Mouse (Mus musculus) embryonic facial prominence, embryonic 12.5 days (tissue): ENCODE measurements at regions not wholly inside any gene's neighbourhood (a gene's known extent, or its start where the extent isn't known, plus 50 kb on each side); places are given as distances from the start of the nearest gene placed in this dataset.
"Not testable (repeated sequence)": the region's sequence is repeated elsewhere in the genome, so short reads cannot be mapped to it uniquely, and the experiment has no call there.

ENCODE experiments used
- ATAC-seq: fragments of 200-750 bp; cut with Nextera tagmentation; 2 replicates; pipeline ENCODE4 v1.8.0; 2017; ENCODE audit not compliant: insufficient number of reproducible peaks, insufficient read depth, low FRiP score, low TSS enrichment
- H3K27ac ChIP-seq: fragments of 300-500 bp; sonication (generic); 2 replicates; pipeline ENCODE4 v1.5.1; 2016; ENCODE audit warnings: mild to moderate bottlenecking
- H3K27me3 ChIP-seq: fragments of 300-500 bp; sonication (generic); 2 replicates; pipeline ENCODE4 v1.6.1; 2016; ENCODE audit warnings: mild to moderate bottlenecking, moderate library complexity
- H3K36me3 ChIP-seq: fragments of 300-500 bp; sonication (generic); 2 replicates; pipeline ENCODE4 v1.6.1; 2016; ENCODE audit warnings: mild to moderate bottlenecking
- H3K4me1 ChIP-seq: fragments of 300-500 bp; sonication (generic); 2 replicates; pipeline ENCODE4 v1.6.1; 2016
- H3K4me2 ChIP-seq: fragments of 300-500 bp; sonication (generic); replicated peaks from 2 replicates; pipeline ENCODE4 v1.6.1; 2016; ENCODE audit warnings: mild to moderate bottlenecking, moderate library complexity
- H3K4me3 ChIP-seq: fragments of 300-500 bp; sonication (generic); 2 replicates; pipeline ENCODE4 v1.5.1; 2016; ENCODE audit warnings: mild to moderate bottlenecking
- H3K9ac ChIP-seq: fragments of 300-500 bp; sonication (generic); 2 replicates; pipeline ENCODE4 v1.6.1; 2016; ENCODE audit warnings: mild to moderate bottlenecking, moderate library complexity
- H3K9me3 ChIP-seq: fragments of 300-500 bp; sonication (generic); 2 replicates; pipeline ENCODE4 v1.6.1; 2016; ENCODE audit warnings: mild to moderate bottlenecking, moderate library complexity
- WGBS: fragments of 180-500 bp; shearing (Covaris S2); methylation state at CpG from one replicate; pipeline ENCODE4 v1.1.7; 2016; 5-methylcytosine and 5-hydroxymethylcytosine counted together

- 77% methylated on average over 6 of the region's 6 CpGs for WGBS
- ATAC-seq, result no peak
- no peaks in the 10 kb centered on the region for H3K4me1 ChIP-seq
- no peaks in the 10 kb centered on the region for H3K36me3 ChIP-seq
- H3K9ac ChIP-seq, result no peak overlapping the region
- no peak overlapping the region for H3K4me3 ChIP-seq
- no peaks in the 10 kb centered on the region for H3K9me3 ChIP-seq
- no peak overlapping the region for H3K27ac ChIP-seq
- H3K4me2 ChIP-seq, result no peak overlapping the region
- no peaks in the 10 kb centered on the region for H3K27me3 ChIP-seq
Measured at GRCm38 (mm10) chr3:18751660-18752259, 803.5 kb downstream of the Cypt12 start.

GRCm38 (mm10) chr3:18764301-18765078 is 816.3 kb downstream of the Cypt12 start:
- H3K4me1 ChIP-seq, result no peaks in the 10 kb centered on the region
- no peaks in the 10 kb centered on the region for H3K27me3 ChIP-seq
- WGBS, result 85% methylated on average over 3 of the region's 3 CpGs
- no peak for ATAC-seq
- no peak overlapping the region for H3K9ac ChIP-seq
- H3K4me3 ChIP-seq, result no peak overlapping the region
- H3K4me2 ChIP-seq, result no peak overlapping the region
- no peaks in the 10 kb centered on the region for H3K9me3 ChIP-seq
- no peak overlapping the region for H3K27ac ChIP-seq
- no peaks in the 10 kb centered on the region for H3K36me3 ChIP-seq

GRCm38 (mm10) chr3:18778481-18778880 is 830.3 kb downstream of the Cypt12 start:
- Histone ChIP-seq H3K4me1 (no peaks in the 10 kb centered on the region), H3K36me3 (no peaks in the 10 kb centered on the region), H3K27ac (no peak overlapping the region), H3K4me3 (no peak overlapping the region), H3K9ac (no peak overlapping the region), H3K4me2 (no peak overlapping the region), H3K27me3 (no peaks in the 10 kb centered on the region), H3K9me3 (no peaks in the 10 kb centered on the region)
- ATAC-seq, result no peak
- 24% methylated on average over 1 of the region's 1 CpGs for WGBS

DNA sequence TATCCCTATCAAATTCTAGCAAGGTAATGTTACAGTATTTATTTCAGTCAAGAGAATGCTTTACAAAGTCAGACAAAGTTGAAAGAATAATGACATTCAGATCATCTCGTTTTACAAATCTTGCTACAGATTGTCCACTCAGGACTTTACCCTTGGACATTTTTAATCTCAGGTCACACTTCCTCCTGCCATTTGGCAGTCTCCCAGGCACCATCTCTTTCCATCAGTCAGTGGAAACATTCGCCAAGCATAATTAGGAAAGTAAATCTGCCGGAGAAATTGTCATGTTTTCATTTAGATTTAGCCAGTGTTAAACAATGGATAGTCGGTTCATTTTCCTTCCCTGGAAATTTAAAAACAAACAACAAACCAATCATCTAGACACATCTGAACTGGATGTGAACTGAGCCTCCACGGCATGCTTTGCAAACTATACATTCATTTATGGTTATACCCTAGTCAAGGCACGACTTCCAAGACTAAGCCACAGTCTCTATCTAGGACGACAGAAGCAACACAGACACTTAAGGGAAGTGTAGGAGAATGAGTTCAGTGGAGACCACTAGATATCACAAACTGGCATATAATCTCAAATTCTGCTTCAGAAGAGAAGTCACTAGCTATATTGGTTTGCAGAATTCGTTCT is 839.4 kb downstream of the Cypt12 start:
- no peak for ATAC-seq
- Histone ChIP-seq H3K27me3 (no peaks in the 10 kb centered on the region), H3K36me3 (no peaks in the 10 kb centered on the region), H3K4me2 (no peak overlapping the region), H3K4me1 (no peaks in the 10 kb centered on the region), H3K27ac (no peak overlapping the region), H3K9ac (no peak overlapping the region), H3K4me3 (no peak overlapping the region), H3K9me3 (no peaks in the 10 kb centered on the region)
- WGBS, result 59% methylated on average over 8 of the region's 8 CpGs

- H3K36me3 ChIP-seq, result no peaks in the 10 kb centered on the region
- no peaks in the 10 kb centered on the region for H3K27me3 ChIP-seq
- H3K9ac ChIP-seq, result no peak overlapping the region
- WGBS, result 76% methylated on average over 3 of the region's 3 CpGs
- H3K27ac ChIP-seq, result no peak overlapping the region
- no peak overlapping the region for H3K4me2 ChIP-seq
- H3K4me1 ChIP-seq, result no peaks in the 10 kb centered on the region
- ATAC-seq, result no peak
- no peak overlapping the region for H3K4me3 ChIP-seq
- H3K9me3 ChIP-seq, result no peaks in the 10 kb centered on the region
Measured at GRCm38 (mm10) chr3:18802794-18803193, 825.7 kb downstream of the 1700064H15Rik start.

- 30% methylated on average over 2 of the region's 2 CpGs for WGBS
- not testable (repeated sequence) for ATAC-seq, H3K36me3 ChIP-seq, H3K27me3 ChIP-seq, H3K9ac ChIP-seq, H3K4me1 ChIP-seq, H3K4me3 ChIP-seq, H3K27ac ChIP-seq, H3K4me2 ChIP-seq, H3K9me3 ChIP-seq
Measured at GRCm38 (mm10) chr3:18828788-18829320, 799.6 kb downstream of the 1700064H15Rik start.

- Histone ChIP-seq H3K4me2 (no peak overlapping the region), H3K9me3 (no peaks in the 10 kb centered on the region), H3K36me3 (no peaks in the 10 kb centered on the region), H3K9ac (no peak overlapping the region), H3K27me3 (no peaks in the 10 kb centered on the region), H3K27ac (no peak overlapping the region), H3K4me1 (no peaks in the 10 kb centered on the region), H3K4me3 (no peak overlapping the region)
- ATAC-seq, result no peak
- 59% methylated on average over 4 of the region's 4 CpGs for WGBS
Measured at GRCm38 (mm10) chr3:18868117-18868739, 760.2 kb downstream of the 1700064H15Rik start.

DNA sequence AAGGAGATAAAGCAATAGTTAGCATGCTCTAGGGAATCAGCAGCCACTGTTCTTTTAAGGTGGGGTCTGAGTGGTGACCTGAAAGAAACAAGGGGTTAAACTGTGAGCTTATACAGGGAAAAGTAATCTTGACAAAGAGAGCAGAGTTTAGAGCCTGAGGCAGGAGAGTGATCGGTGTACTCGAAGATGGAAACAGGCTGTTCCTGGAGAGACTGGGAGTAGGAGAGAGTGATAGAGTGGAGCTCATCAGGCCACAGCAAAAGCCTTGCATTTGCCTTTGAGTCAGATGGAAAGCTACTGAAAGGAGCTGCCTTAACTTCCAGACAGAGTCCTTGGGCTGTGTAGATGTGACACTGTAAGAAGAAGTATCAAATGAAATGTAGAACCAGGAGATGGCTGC is 759.7 kb downstream of the 1700064H15Rik start:
- Histone ChIP-seq H3K36me3 (no peaks in the 10 kb centered on the region), H3K9ac (no peak overlapping the region), H3K4me1 (no peaks in the 10 kb centered on the region), H3K9me3 (no peaks in the 10 kb centered on the region), H3K27me3 (no peaks in the 10 kb centered on the region), H3K4me2 (no peak overlapping the region), H3K27ac (no peak overlapping the region), H3K4me3 (no peak overlapping the region)
- no peak for ATAC-seq
- WGBS, result 28% methylated on average over 2 of the region's 2 CpGs

DNA sequence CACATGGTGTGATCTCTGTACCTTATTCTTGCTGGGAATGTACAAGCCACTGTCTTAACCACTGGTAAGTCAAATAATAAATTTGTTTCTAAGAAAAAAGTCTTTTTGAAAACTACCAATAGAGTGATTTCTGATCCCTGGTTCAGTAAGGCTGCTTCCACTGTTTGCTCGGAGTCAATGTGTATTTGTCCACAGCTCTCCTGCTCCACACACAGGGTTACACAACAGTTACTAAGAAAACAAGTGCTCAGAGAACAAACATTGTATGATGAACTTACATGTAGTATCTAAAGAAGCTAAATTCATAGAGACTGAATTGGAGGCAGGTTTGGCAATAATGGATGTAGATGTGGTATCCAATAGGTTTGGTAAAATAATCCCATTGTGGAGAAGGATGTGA is 751.4 kb downstream of the 1700064H15Rik start:
- no peak overlapping the region for H3K4me3 ChIP-seq
- H3K27ac ChIP-seq, result no peak overlapping the region
- ATAC-seq, result no peak
- no peak overlapping the region for H3K4me2 ChIP-seq
- 87% methylated on average over 1 of the region's 1 CpGs for WGBS
- no peaks in the 10 kb centered on the region for H3K36me3 ChIP-seq
- H3K9me3 ChIP-seq, result no peaks in the 10 kb centered on the region
- no peaks in the 10 kb centered on the region for H3K4me1 ChIP-seq
- H3K9ac ChIP-seq, result no peak overlapping the region
- no peaks in the 10 kb centered on the region for H3K27me3 ChIP-seq

GRCm38 (mm10) chr3:18877572-18877971 is 750.9 kb downstream of the 1700064H15Rik start:
- WGBS, result 79% methylated on average over 3 of the region's 3 CpGs
- H3K9ac ChIP-seq, result no peak overlapping the region
- no peak overlapping the region for H3K27ac ChIP-seq
- no peaks in the 10 kb centered on the region for H3K9me3 ChIP-seq
- no peak overlapping the region for H3K4me2 ChIP-seq
- H3K27me3 ChIP-seq, result no peaks in the 10 kb centered on the region
- no peak for ATAC-seq
- no peaks in the 10 kb centered on the region for H3K4me1 ChIP-seq
- H3K4me3 ChIP-seq, result no peak overlapping the region
- H3K36me3 ChIP-seq, result no peaks in the 10 kb centered on the region

DNA sequence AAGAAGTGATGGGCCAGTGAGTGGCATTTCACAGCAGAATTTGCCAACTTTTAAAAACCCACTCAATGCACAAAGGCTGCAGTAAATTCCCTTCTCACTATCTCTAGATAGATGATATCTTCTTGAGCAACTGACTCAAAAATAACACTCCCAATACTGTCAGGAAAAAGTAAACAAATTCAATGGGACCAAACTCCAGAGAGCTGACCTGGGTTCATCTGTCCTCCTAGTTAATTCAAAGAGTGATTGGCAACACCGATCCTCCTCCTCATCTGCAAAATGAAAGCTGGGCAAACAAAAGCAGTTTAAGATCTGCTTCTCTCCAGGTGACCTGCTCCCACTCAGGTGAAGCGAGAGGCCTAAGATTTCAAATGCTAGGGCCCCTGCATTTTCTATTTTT is 747.3 kb downstream of the 1700064H15Rik start:
- Histone ChIP-seq H3K4me1 (no peaks in the 10 kb centered on the region), H3K27ac (no peak overlapping the region), H3K27me3 (no peaks in the 10 kb centered on the region), H3K9me3 (no peaks in the 10 kb centered on the region), H3K9ac (no peak overlapping the region), H3K4me2 (no peak overlapping the region), H3K36me3 (no peaks in the 10 kb centered on the region), H3K4me3 (no peak overlapping the region)
- no peak for ATAC-seq
- WGBS, result 73% methylated on average over 2 of the region's 2 CpGs
